Mouse (Mus musculus): ENCODE data around the gene Cfap74.

- TF ChIP-seq CTCF (IDR thresholded peaks at IDR 0.05; ENCODE audit: low read depth) (no peak), EP300 (optimal IDR thresholded peaks at IDR 0.05) (no peak)
Measured at GRCm38 (mm10) chr4:155370737-155371715, 38.0 kb upstream of the Cfap74 start.
